Mouse (Mus musculus) kidney, adult 11 months (tissue): ENCODE results near the gene Tprg.
A peak's percentile ranks its signal among the peaks of the same experiment; 100 is the strongest.

Experiments
- DNase-seq: peaks from one replicate; pipeline ENCODE4 v3.0.0; 2022

The Tprg gene

DNA sequence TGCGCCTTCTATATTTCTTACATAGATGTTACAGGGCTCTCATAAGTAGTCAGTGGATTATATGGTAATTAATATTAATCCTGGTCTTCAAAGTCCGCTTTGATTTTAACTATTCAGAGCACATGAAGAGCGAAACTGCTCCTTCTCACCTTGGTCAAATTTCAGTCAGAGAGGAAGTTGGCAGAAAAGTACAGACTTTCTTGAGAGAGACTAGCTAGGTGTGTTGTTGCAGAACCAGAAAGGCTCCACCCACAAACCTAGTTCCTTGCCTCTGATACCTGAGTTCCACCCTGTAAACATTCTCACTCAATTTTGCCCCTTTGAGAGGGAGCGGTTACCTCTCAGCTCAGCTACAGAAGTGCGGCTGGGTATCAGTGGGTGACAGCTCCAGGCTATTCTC is at the start of gene Tprg:
TSS of gene Tprg (plus strand) at position 301 of the 400 bp plus-strand sequence.
- no peak for DNase-seq

GRCm38 (mm10) chr16:25238274-25239050 is 48.2 kb upstream of the Tprg start:
- no peak for DNase-seq

DNA sequence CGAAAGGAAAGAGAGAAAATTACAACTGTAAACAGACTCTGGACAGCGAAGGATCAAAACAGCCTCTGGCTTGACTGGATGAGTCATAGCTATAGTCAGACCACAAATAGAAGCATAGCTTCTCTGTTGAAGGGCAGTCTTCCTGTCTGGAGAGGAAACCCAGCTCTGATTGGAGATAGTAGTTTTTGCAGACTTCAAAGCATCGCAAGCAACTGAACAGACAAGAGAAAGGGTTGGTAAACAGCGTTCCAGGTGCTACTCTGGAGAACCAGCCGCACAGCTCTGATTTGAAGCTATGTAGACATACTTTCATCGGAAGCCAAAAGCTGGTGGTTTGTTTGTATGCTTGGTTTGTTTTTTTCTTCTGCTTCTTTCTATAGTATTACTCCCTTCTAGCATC is 37.7 kb upstream of the Tprg start:
- DNase-seq = no peak

DNA sequence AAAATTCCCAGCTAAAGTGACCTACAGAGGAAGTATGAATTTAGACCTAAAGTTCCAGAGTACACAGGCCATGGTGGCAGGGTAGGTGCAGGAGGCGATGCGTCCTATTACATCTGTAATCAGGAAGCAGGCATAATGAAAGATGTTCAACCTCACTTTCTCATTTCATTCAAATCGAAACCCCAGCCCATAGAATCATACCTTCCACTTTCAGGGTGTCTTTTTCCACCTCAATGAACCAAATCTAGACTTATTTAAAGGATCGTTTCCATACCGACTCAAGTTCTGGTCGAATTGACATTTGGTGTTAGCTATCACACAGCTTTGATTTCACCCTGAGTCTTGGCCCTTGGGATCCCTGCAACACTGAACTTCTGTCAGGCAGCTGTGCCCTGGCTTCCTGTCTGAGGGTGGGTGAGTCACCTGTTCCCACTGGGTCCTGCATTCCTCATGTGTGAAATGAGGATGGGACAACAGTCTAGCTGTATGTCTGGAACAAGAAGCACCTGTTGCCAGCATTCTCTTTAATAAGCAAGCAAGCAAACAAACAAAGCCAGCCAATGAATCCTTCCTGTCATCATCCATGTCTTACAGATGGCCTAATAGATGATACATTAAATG is 36.4 kb upstream of the Tprg start:
- no peak for DNase-seq

GRCm38 (mm10) chr16:25251080-25251479 is 35.5 kb upstream of the Tprg start:
- no peak for DNase-seq

DNA sequence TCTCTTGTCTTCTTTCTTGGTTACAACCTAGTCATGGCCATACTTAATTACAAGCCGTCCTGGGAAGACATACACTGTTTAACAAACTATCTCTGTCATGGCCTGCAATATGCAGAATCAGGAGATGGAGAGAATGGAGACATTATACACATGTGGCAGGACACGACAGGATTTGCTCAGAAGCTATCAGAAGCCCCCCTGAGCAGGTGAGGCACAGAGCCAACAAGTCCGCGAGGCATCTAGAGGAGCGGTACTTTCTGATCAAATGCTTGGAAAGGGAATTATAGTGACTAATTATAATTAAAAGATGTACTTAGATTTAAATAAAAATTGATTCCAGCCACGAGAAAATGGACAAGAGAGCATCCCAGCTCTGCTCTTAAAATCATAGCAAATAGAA is 32.0 kb upstream of the Tprg start:
- DNase-seq = no peak

- DNase-seq = no peak
These were observed 31.4 kb upstream of the Tprg start for GRCm38 (mm10) chr16:25255186-25255585.

DNA sequence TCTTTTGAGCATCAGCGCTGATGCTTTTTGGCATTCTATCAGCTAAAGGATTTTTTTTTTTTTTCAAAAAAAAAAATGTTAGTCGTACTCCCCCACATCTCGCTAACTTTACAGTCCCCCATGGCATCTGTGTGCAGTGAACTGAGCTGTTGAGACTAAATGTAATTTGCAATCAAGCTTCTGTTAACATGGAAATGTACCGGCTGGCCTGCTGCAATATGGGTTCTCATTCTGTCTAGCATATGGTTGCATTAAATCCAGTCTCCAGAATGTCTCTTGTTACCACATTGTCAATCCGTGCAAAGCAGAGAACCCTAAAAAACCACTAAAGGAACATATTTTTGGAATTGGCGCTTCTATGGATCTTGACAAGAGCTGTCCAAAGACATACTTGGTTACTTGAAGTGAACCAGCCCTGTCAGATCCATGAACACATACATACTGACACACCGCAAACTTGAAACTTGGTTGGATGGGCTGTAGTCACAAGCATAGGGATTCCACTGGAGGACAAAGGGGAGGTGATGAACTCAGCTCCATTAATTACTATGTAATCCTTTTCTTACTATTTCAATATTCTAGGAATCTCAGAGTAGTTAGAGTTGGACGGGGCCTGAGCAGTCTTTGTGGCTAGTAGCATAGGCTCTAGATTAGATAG is 30.9 kb upstream of the Tprg start:
- no peak for DNase-seq

- no peak for DNase-seq
These were observed 24.3 kb upstream of the Tprg start for GRCm38 (mm10) chr16:25262306-25262705.

DNA sequence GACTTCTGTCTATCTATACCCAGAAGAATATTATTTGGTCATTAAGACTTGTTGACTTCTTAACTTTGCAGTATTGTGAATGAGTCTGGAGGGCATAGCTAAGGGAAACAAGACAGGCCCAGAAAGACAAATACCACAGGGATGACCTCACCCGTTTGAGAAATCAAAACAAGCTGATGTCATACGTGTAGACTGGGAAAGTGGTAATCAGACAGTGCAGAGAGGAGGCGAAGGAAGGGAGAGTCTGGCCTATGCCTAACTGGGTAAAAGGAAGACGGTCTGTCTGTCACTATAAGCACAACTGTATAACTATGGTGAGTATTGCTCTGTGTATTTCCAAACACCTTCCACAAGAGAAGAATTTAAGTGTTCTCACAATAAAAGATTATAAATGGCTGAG is 23.7 kb upstream of the Tprg start:
- no peak for DNase-seq

DNA sequence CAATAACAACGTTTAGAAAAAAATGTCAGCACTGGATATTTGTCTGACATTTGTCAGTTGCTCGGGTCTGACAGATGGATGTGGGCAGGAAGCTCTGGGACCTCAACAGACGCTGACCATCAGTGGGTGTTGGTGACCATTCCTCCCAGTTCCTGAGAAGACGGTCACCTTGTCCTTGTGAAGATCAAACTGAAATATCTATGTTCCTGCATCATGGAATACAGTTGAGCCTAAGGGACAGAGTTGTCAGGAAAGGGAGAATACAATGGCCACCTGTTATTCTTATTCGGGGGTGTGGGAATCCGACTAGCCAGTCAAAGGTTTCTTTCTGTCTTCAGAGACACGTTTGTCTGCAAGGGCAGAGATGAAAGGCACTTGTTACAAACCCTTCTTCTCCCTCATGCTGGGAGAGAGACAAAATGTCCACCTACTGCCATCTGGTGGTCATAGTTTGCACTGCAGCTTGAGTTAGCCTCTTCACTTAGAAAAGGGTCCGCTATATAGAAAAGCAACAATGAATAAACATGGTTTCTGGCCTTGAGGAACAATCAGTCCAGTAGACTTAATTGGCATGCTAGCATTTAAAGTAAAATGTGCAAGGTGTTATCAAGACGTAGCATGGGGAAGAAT is 23.0 kb upstream of the Tprg start:
- peak; percentile 49 for DNase-seq

GRCm38 (mm10) chr16:25265177-25265576 is 21.4 kb upstream of the Tprg start:
- DNase-seq = no peak

GRCm38 (mm10) chr16:25268276-25268675 is 18.3 kb upstream of the Tprg start:
- no peak for DNase-seq

- no peak for DNase-seq
These were observed 4.1 kb upstream of the Tprg start for GRCm38 (mm10) chr16:25282563-25282962.

- DNase-seq = no peak
These were observed 7.1 kb downstream of the Tprg start for GRCm38 (mm10) chr16:25293753-25294152.

GRCm38 (mm10) chr16:25295546-25295945 is 8.9 kb downstream of the Tprg start:
- DNase-seq = no peak

GRCm38 (mm10) chr16:25296746-25297145 is 10.1 kb downstream of the Tprg start:
- DNase-seq = no peak

DNA sequence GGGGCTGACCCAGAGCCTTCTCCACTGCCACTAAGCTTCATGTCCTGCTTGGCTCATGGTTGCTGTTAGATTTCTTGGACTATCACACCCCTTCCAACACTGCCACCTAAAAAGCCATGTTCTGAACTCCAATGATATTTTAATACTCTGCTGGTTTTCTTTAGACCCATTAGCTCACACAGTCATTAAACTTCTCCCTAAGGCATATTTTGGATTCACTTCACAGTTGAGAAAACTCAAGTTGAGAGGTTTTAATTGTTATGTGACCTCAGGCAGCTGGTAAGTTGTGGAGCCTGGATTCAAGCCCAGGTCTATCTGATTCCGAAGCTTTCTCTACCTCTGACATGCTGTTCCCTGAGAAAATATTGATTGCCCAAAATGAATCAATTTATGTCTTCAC is 11.6 kb downstream of the Tprg start:
- DNase-seq = no peak

DNA sequence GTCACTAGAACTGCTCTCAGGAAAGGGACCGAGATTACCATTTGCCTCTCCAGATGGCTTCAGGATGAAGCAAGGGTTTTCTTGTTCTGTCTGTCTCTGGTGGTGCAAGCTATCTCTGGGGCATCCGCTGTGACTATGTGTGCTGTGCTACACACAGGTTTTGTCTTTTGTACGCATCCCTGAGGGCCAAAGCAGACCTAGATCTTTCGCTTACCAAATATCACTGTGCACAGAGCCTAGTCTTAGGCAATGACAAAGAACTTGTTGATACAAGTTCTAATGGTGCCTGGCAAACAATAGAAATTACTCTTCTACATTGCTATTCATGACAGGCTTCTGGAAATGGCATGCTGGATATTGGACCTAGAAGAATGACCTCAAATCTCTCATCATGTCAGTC is 16.0 kb downstream of the Tprg start:
- DNase-seq = no peak

GRCm38 (mm10) chr16:25314006-25314405 is 27.4 kb downstream of the Tprg start:
- DNase-seq = no peak

DNA sequence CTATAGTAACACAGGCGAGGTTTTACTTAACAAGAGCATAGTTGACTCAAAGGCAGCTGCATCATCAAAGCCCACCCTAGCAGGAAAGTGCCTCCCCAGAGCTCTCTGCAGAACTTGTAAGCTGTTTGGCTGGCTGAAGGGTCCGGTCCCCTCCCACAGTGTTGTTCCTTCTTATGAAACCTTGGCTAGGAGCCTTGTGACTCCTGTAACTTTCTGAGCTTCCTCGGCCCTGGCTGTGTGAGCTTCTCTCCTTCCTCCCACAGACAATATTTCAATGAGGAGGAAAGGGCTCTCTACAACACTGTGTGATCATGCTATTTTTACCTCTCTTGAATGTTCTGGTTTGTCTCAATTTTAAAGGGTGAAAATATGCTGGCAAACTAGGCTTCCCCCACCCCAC is 28.5 kb downstream of the Tprg start:
- no peak for DNase-seq

- no peak for DNase-seq
These were observed 39.1 kb downstream of the Tprg start for GRCm38 (mm10) chr16:25325631-25326238.
